Mouse (Mus musculus) heart, postnatal 36 days (tissue): ENCODE results near the gene Olfr902. TPM values are rescaled to one million over a fixed set of nuclear protein-coding genes. Genes with fewer than 3 reads are reported as not detected.
"Not testable (repeated sequence)": the region's sequence is repeated elsewhere in the genome, so short reads cannot be mapped to it uniquely, and the experiment has no call there.

ENCODE experiments used
- DNase-seq, 2 experiments: peaks; one replicate each; pipeline ENCODE4 v3.0.0; 2021 to 2022
- intact Hi-C: fragments of 180-260 bp; cut with DNase I; formaldehyde crosslinking; loops from one replicate; pipeline ENCODE4 v1.15.1; 2025
- total RNA-seq, 2 experiments: library from RNA; stranded (reverse); gene quantifications; 2 replicates each; pipeline ENCODE4 v1.2.3; 2021

Gene Olfr902
- not detected for total RNA-seq

DNA sequence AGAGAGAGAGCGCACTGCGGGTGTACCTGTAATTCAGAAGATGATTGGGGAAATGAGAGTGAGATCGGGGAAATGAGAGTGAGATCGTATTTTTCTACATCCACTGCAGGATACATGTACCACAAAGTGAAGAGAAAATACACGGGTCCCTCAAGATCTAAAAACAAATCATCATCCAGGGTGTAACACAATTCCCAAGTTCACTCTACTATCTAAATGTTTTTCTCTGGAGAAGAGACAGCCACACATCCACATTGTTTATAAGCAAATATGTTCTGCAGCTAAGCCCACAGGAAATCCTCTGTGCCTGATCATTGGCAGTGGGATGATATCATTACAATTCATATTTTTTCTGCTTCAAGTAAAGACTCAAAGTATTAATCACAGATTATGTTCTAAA is at the start of gene Olfr902:
TSS of gene Olfr902 (plus strand) at position 301 of the 400 bp plus-strand sequence.
- no peak for DNase-seq
- intact Hi-C loops, result no loop called here

DNA sequence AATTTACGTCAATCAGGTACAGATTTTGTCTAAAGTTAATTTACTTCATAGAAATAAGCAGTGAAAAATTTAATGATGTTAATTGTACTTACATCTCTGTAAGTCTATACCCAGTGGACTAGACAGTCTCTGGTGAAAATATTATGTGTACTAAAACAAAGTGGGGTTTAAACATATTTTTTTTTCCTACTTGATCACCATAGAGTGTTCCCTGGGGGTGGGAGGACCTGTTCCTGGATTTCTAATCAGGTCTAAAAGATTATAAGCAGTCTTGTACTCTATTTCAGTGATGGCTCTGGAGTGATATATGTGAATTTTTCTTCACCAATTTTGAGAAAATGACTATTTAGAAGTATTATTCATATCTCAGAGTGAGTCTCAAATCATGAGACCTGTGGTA is 46.1 kb upstream of the Olfr902 start, which contains the start of gene Olfr147:
TSS of gene Olfr147 (plus strand) at position 301 of the 400 bp plus-strand sequence.
- intact Hi-C loops, result no loop called here
- DNase-seq, result no peak

DNA sequence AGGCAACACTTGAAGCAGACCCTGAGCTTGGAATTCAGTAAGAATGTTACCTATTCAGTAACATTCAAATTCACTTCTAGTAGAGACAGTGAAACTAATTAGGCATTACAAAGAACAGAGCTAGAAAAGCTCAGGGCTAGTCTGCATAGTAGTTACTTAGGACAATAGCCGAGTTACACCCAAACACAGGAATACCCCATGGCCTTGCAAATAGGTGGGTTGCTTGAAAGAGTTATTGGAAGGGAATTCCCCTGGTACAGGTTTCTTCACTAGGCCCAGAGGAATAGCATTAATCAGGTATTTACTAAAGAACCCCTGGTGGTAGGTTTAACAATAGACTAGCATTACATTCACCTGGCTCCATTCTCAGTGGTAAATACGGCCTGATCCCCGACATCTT is 40.0 kb upstream of the Olfr902 start:
- DNase-seq, intact Hi-C loops: not testable (repeated sequence)

DNA sequence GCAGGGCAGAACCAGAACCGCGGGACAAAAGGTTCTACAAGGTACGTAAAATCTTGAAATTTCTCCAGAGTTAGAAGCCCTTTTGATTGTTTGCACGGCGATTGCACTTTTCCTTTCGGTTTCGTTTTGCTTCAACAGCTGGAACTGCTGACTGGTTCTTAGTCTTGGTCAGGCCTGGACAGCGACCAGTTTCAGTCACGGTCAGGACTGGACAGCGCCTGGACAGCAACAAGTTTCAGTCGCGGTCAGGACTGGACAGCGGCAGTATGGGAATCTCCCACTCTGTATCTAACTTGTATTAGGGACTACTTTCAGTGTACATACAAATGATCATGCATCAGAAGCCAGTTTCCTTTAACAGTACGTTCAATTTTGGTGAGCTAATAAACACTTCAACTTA is 34.0 kb upstream of the Olfr902 start:
- DNase-seq, intact Hi-C loops: not testable (repeated sequence)

DNA sequence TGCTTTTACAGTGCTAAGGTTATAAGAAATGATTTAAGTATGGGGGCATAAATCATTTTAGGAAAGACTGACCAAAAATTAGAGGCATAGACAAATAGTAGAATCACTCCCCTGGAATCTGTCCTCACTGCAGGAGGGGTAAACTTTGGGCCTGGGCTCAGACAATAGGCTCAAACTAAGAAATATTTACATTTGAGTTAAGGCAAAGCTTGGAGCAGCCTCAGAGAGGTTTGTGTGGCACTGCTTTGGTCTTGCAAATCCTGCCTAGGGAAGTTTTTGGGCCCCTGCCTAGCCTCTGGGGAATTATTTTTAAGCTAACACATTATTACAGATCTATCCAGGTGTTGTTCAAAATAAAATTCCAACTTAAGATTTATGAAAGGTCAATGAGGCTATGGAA is 23.7 kb upstream of the Olfr902 start:
- intact Hi-C loops, result no loop called here

DNA sequence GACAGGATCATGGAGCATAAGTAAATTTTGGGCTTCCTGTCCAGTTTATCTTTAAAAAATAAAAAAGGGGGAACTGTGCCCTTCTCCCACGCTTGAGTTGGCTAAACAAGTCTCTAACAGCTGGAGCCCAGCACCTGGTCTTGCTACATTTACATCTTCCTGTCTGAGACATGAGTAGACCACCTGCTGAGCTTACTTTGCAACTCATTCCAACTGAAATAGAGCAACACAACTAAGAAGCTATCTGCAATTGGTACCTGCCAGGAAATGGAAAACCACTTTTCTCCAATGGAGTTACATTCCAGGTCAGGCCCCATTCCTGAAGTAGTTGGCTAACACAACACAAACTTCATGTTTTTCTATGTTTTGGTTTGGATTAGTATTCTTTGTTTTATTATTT is 20.4 kb upstream of the Olfr902 start:
- intact Hi-C loops, result no loop called here
- no peak for DNase-seq

More for the DNA sequence above, 23.7 kb upstream of the Olfr902 start:
- no peak for DNase-seq

DNA sequence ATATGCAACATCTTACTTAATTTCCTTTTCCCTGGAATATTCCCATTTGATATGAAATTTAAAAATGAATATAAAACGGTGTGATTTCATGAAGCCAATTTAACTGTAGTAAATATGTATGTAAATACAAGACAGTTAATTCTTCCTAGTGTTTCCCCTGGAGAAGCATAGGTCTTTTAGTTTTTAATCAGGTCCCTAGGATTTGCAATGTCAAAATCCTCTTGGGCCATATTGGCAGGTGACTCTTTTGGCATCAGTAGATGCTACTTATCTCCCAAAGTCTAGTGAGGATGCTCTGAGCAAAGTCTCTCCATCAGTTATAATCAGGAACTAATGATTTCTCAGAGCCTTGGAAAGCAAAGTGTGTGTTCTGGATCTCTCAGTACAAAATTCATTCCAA is 18.3 kb upstream of the Olfr902 start, which contains the start of gene Olfr901:
TSS of gene Olfr901 (plus strand) at position 301 of the 400 bp plus-strand sequence.
- intact Hi-C loops, result no loop called here

DNA sequence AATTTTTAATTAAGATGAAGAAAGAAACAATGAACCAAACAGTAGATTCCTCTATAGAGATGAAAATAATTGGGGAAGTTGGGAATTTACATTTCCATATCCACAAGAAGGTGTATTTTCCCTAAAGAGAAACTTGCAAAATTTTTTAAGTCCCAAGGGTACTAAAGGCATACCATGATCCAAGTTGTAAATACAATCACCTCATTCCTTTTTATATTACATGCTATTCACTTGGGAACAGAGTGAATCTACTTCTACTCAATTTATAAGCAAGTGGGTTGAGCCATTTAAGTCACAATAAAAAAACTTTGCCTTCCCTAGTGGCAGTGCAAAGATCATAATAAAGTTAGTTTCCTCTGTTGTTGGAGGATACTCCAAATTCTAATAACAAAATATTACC is 15.4 kb downstream of the Olfr902 start, which contains the start of gene Olfr904:
TSS of gene Olfr904 (plus strand) at position 301 of the 400 bp plus-strand sequence.
- DNase-seq, result no peak
- intact Hi-C loops, result no loop called here

More for the DNA sequence above, 18.3 kb upstream of the Olfr902 start, which contains the start of gene Olfr901:
- DNase-seq, result no peak

DNA sequence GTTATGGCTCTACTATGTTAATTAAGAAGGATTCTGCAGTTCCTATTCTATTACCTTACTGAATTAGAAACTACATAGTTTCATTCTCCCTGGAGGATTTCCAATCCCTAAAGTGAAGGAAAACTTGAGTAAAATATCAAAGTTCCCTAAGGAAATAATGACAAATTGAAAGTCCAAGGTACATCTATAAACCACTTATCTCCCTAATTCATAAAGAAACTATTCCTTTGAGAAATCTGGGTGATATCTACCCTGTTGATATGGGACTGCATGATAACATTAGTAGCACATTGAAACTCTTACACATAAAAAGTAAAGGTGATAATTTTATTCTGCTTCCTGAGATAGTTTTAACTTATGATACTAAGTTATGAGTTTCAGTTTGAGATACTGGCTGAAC is 23.4 kb downstream of the Olfr902 start, which contains the start of gene Olfr905:
TSS of gene Olfr905 (plus strand) at position 301 of the 400 bp plus-strand sequence.
- intact Hi-C loops, result no loop called here
- no peak for DNase-seq

DNA sequence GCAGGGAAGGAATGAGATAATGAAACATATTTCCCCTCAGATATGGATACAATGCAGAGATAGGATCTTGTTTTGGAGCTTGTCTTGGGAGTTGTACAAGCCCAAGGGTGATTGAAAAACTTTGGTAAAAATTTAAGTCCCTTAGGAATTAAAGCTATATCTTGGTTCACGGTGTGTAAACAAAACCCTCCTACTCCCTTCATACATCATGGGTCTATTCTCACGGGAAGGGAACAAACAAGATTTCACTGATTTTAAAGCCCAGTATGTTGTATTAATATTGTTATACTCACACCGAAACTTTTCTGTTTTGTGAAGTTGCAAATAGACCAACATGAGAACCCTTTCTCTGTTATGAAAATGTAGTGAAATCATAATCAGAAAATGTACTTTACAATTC is 39.3 kb downstream of the Olfr902 start, which contains the start of gene Olfr906:
TSS of gene Olfr906 (plus strand) at position 301 of the 400 bp plus-strand sequence.
- no peak for DNase-seq
- intact Hi-C loops, result no loop called here

DNA sequence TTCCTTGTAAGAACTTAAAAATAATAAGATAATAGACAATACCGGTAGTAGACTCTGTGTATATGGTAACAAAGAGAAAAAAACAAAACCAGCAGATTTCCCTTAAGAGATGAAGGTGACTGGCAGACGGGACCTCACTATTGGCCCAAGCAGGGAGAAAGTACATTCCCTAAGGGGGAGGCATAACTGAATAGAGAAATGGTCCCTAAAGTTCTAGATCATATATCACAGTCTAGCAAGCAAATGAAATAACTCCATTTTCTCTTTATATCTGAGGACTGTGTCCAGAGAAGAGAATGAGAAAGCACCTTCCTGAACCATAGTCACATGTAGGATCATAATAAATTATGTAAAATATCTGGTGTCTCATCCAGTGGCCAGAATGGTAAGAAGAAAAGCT is 48.0 kb downstream of the Olfr902 start, which contains the start of gene Olfr907:
TSS of gene Olfr907 (plus strand) at position 301 of the 400 bp plus-strand sequence.
- intact Hi-C loops, result no loop called here
- DNase-seq, result no peak

Other genes starting within 250 kb of the Olfr902 start
- not detected for gene Olfr893, start 239.3 kb upstream of the Olfr902 start, total RNA-seq
- gene Olfr894, start 229.6 kb upstream of the Olfr902 start, total RNA-seq, result not detected
- not detected for gene Olfr143, start 194.9 kb upstream of the Olfr902 start, total RNA-seq
- gene Olfr895, start 179.8 kb upstream of the Olfr902 start, total RNA-seq, result not detected
- gene Olfr896-ps1, start 156.5 kb upstream of the Olfr902 start, total RNA-seq, result not detected
- gene Olfr25, start 118.6 kb upstream of the Olfr902 start, total RNA-seq, result not detected
- not detected for gene Olfr898, start 99.2 kb upstream of the Olfr902 start, total RNA-seq
- gene Olfr250, start 80.8 kb upstream of the Olfr902 start, total RNA-seq, result not detected
- not detected for gene Olfr251, start 70.6 kb upstream of the Olfr902 start, total RNA-seq
- not detected for gene Olfr147, start 46.0 kb upstream of the Olfr902 start, total RNA-seq
- gene Olfr901, start 18.2 kb upstream of the Olfr902 start, total RNA-seq, result not detected
- not detected for gene Olfr904, start 15.5 kb downstream of the Olfr902 start, total RNA-seq
- not detected for gene Olfr905, start 23.5 kb downstream of the Olfr902 start, total RNA-seq
- gene Olfr906, start 39.4 kb downstream of the Olfr902 start, total RNA-seq, result not detected
- not detected for gene Olfr907, start 48.1 kb downstream of the Olfr902 start, total RNA-seq
- not detected for gene Olfr911-ps1, start 73.9 kb downstream of the Olfr902 start, total RNA-seq
- not detected for gene Olfr910, start 90.2 kb downstream of the Olfr902 start, total RNA-seq
- not detected for gene Olfr912, start 132.5 kb downstream of the Olfr902 start, total RNA-seq
- gene Olfr913, start 145.1 kb downstream of the Olfr902 start, total RNA-seq, result not detected
- gene Olfr914, start 157.4 kb downstream of the Olfr902 start, total RNA-seq, result not detected
- not detected for gene Olfr916, start 212.2 kb downstream of the Olfr902 start, total RNA-seq
- gene Olfr917, start 218.2 kb downstream of the Olfr902 start, total RNA-seq, result not detected
- gene Olfr918, start 226.9 kb downstream of the Olfr902 start, total RNA-seq, result not detected